Mouse (Mus musculus) embryonic facial prominence, embryonic 14.5 days (tissue): Measurements from ENCODE around the gene Dbnl. TPM values are rescaled to one million over a fixed set of nuclear protein-coding genes. Genes with fewer than 3 reads are reported as not detected.

Experiments
- ATAC-seq: fragments of 200-750 bp; cut with Nextera tagmentation; 2 replicates; pipeline ENCODE4 v1.8.0; 2017; ENCODE audit warnings: low read depth, moderate number of reproducible peaks, moderate TSS enrichment
- DNase-seq: peaks from one replicate; pipeline ENCODE4 v3.0.0-alpha.2; 2015; ENCODE audit warnings: low spot score
- H3K27ac ChIP-seq: fragments of 300-500 bp; sonication (generic); replicated peaks from 2 replicates; pipeline ENCODE4 v1.5.1; 2014; ENCODE audit warnings: low read depth, mild to moderate bottlenecking, low read length, moderate library complexity
- H3K27me3 ChIP-seq: fragments of 300-500 bp; sonication (generic); replicated peaks from 2 replicates; pipeline ENCODE4 v1.6.1; 2014; ENCODE audit warnings: low read length; ENCODE audit not compliant: control insufficient read depth, insufficient read depth
- H3K36me3 ChIP-seq: fragments of 300-500 bp; sonication (generic); 2 replicates; pipeline ENCODE4 v1.6.1; 2014; ENCODE audit warnings: low read length, mixed read lengths; ENCODE audit not compliant: control insufficient read depth, insufficient read depth
- H3K4me1 ChIP-seq: fragments of 300-500 bp; sonication (generic); 2 replicates; pipeline ENCODE4 v1.6.1; 2014; ENCODE audit warnings: antibody characterized with exemption, low read length; ENCODE audit not compliant: control insufficient read depth, insufficient read depth
- H3K4me2 ChIP-seq: fragments of 300-500 bp; sonication (generic); 2 replicates; pipeline ENCODE4 v1.6.1; 2014; ENCODE audit warnings: low read depth, mild to moderate bottlenecking, low read length, moderate library complexity, mixed read lengths
- H3K4me3 ChIP-seq: fragments of 300-500 bp; sonication (generic); 2 replicates; pipeline ENCODE4 v1.5.1; 2014; ENCODE audit warnings: low read depth, mild to moderate bottlenecking, low read length
- H3K9ac ChIP-seq: fragments of 300-500 bp; sonication (generic); 2 replicates; pipeline ENCODE4 v1.6.1; 2014; ENCODE audit warnings: low read depth, mild to moderate bottlenecking, low read length, moderate library complexity, mixed read lengths
- H3K9me3 ChIP-seq: fragments of 300-500 bp; sonication (generic); 2 replicates; pipeline ENCODE4 v1.6.1; 2016; ENCODE audit warnings: low read length; ENCODE audit not compliant: control insufficient read depth
- WGBS: fragments of 180-500 bp; shearing (Covaris S2); extraction: QIAGEN DNeasy Blood & Tissue Kit; methylation state at CpG from one replicate; pipeline ENCODE4 v1.1.7; 2014; 5-methylcytosine and 5-hydroxymethylcytosine counted together
- polyA plus RNA-seq: library from polyadenylated mRNA; unstranded; fragments of >200 nt; fragmentation: Nextera tagmentation; extraction: Ambion mirVana; gene quantifications from 2 replicates; pipeline ENCODE4 v1.2.1, GENCODE M21; 2014

Dbnl gene
- polyA plus RNA-seq, 1 experiment from 2014 or later: 82.5 TPM

GRCm38 (mm10) chr11:5836126-5836525 is 47.8 kb downstream of the Dbnl start:
- Histone ChIP-seq H3K9ac (no peak overlapping the region), H3K9me3 (no peaks in the 10 kb centered on the region), H3K4me1 (no peaks in the 10 kb centered on the region), H3K27me3 (no peaks in the 10 kb centered on the region), H3K27ac (no peak overlapping the region), H3K4me2 (no peak overlapping the region), H3K36me3 (peaks cover 39% of the 10 kb centered on the region), H3K4me3 (no peak overlapping the region)
- DNase-seq: peak; percentile 42
- 47% methylated on average over 1 of the region's 1 CpGs for WGBS
- ATAC-seq: peak; percentile 17; the same call in 1 of the 2 replicates

GRCm38 (mm10) chr11:5837251-5838246 is 49.3 kb downstream of the Dbnl start, which contains the start of gene Polm:
Gene Polm (minus strand): TSS chr11:5838016.
- Histone ChIP-seq H3K27ac (peak within 1 kb of the TSS; percentile 83), H3K36me3 (peaks cover 25% of the 10 kb centered on the region), H3K4me2 (peak within 1 kb of the TSS; percentile 89), H3K9ac (peak within 1 kb of the TSS; percentile 75), H3K9me3 (no peaks in the 10 kb centered on the region), H3K4me1 (no peaks in the 10 kb centered on the region), H3K4me3 (peak within 1 kb of the TSS; percentile 65), H3K27me3 (no peaks in the 10 kb centered on the region)
- peak; percentile 94 for ATAC-seq
- WGBS: under 1% methylated on average over 61 of the region's 63 CpGs
- DNase-seq: peak; percentile 98

GRCm38 (mm10) chr11:5840346-5840745 is 52.1 kb downstream of the Dbnl start:
- H3K36me3 ChIP-seq: 0 out of 2 replicates have a peak, but pooled peaks cover 3% of the 10 kb centered on the region
- H3K4me2 ChIP-seq: no peak overlapping the region
- no peak overlapping the region for H3K9ac ChIP-seq
- no peaks in the 10 kb centered on the region for H3K27me3 ChIP-seq
- no peak overlapping the region for H3K4me3 ChIP-seq
- H3K4me1 ChIP-seq: no peaks in the 10 kb centered on the region
- no peak for DNase-seq
- WGBS: 64% methylated on average over 7 of the region's 7 CpGs
- no peak overlapping the region for H3K27ac ChIP-seq
- no peak for ATAC-seq
- H3K9me3 ChIP-seq: no peaks in the 10 kb centered on the region

- Histone ChIP-seq H3K4me2 (no peak overlapping the region), H3K4me1 (no peaks in the 10 kb centered on the region; the same call in 1 of the 2 replicates), H3K9me3 (no peaks in the 10 kb centered on the region), H3K27me3 (no peaks in the 10 kb centered on the region), H3K36me3 (no peaks in the 10 kb centered on the region), H3K9ac (no peak overlapping the region), H3K4me3 (no peak overlapping the region), H3K27ac (no peak overlapping the region)
- DNase-seq (no peak), ATAC-seq (no peak)
- WGBS: 90% methylated on average over 2 of the region's 2 CpGs
These were observed 53.5 kb downstream of the Dbnl start for GRCm38 (mm10) chr11:5841751-5842150.

- no peak for DNase-seq
- WGBS: 80% methylated on average over 3 of the region's 3 CpGs
- Histone ChIP-seq H3K4me2 (no peak overlapping the region), H3K4me3 (no peak overlapping the region), H3K4me1 (no peaks in the 10 kb centered on the region; the same call in 1 of the 2 replicates), H3K9ac (no peak overlapping the region), H3K27ac (no peak overlapping the region), H3K27me3 (no peaks in the 10 kb centered on the region), H3K9me3 (no peaks in the 10 kb centered on the region), H3K36me3 (no peaks in the 10 kb centered on the region)
- ATAC-seq: no peak
These were observed 54.8 kb downstream of the Dbnl start for GRCm38 (mm10) chr11:5843131-5843530.

- ATAC-seq (no peak), DNase-seq (no peak)
- Histone ChIP-seq H3K27me3 (no peaks in the 10 kb centered on the region), H3K9me3 (no peaks in the 10 kb centered on the region), H3K9ac (no peak overlapping the region), H3K4me2 (no peak overlapping the region), H3K4me3 (no peak overlapping the region), H3K36me3 (no peaks in the 10 kb centered on the region), H3K27ac (no peak overlapping the region), H3K4me1 (peaks cover 3% of the 10 kb centered on the region; the same call in 1 of the 2 replicates)
- 60% methylated on average over 7 of the region's 7 CpGs for WGBS
These were observed 58.5 kb downstream of the Dbnl start for GRCm38 (mm10) chr11:5846639-5847345.

- Histone ChIP-seq H3K9ac (no peak overlapping the region), H3K4me3 (no peak overlapping the region), H3K9me3 (no peaks in the 10 kb centered on the region), H3K36me3 (no peaks in the 10 kb centered on the region), H3K27ac (no peak overlapping the region), H3K27me3 (no peaks in the 10 kb centered on the region), H3K4me1 (peaks cover 3% of the 10 kb centered on the region; the same call in 1 of the 2 replicates), H3K4me2 (no peak overlapping the region)
- 46% methylated on average over 6 of the region's 6 CpGs for WGBS
- peak; percentile 62; the same call in 1 of the 2 replicates for ATAC-seq
- DNase-seq: peak; percentile 62
These were observed 60.5 kb downstream of the Dbnl start for GRCm38 (mm10) chr11:5848741-5849140.

- Histone ChIP-seq H3K4me3 (no peak overlapping the region), H3K9ac (no peak overlapping the region), H3K27me3 (no peaks in the 10 kb centered on the region), H3K4me2 (no peak overlapping the region), H3K4me1 (peaks cover 3% of the 10 kb centered on the region; the same call in 1 of the 2 replicates), H3K27ac (no peak overlapping the region), H3K9me3 (no peaks in the 10 kb centered on the region), H3K36me3 (no peaks in the 10 kb centered on the region)
- ATAC-seq (no peak), DNase-seq (peak; percentile 31)
- WGBS: 80% methylated on average over 1 of the region's 2 CpGs
These were observed 61.0 kb downstream of the Dbnl start for GRCm38 (mm10) chr11:5849316-5849715.
